Mouse (Mus musculus) cerebellum, adult 2 months (tissue): ENCODE data around the gene Ddc. TPM values are rescaled to one million over a fixed set of nuclear protein-coding genes. Genes with fewer than 3 reads are reported as not detected.

Source experiments
- DNase-seq, 2 experiments: peaks; one replicate each; pipeline ENCODE4 v3.0.0; 2021
- H3K27ac ChIP-seq: fragments of 200-500 bp; 2 replicates; pipeline ENCODE4 v1.5.1; 2012; ENCODE audit warnings: low read length, control low read depth, inconsistent platforms; ENCODE audit not compliant: insufficient read depth
- H3K27me3 ChIP-seq: fragments of 200-500 bp; 2 replicates; pipeline ENCODE4 v1.6.1; 2012; ENCODE audit warnings: inconsistent platforms, mild to moderate bottlenecking, low read length, moderate library complexity; ENCODE audit not compliant: control insufficient read depth, insufficient read depth
- H3K4me1 ChIP-seq: fragments of 200-500 bp; 2 replicates; pipeline ENCODE4 v1.6.1; 2011; ENCODE audit warnings: low read length; ENCODE audit not compliant: control insufficient read depth, insufficient read depth
- H3K4me3 ChIP-seq: fragments of 200-500 bp; replicated peaks from 2 replicates; pipeline ENCODE3; 2011; ENCODE audit warnings: mild to moderate bottlenecking, low read depth, low read length, control low read depth; ENCODE audit not compliant: insufficient read depth
- CTCF ChIP-seq: fragments of 200-500 bp; IDR thresholded peaks from 2 replicates; pipeline ENCODE4 v1.5.1; 2011; ENCODE audit warnings: low read depth, mild to moderate bottlenecking, control low read depth, low read length, moderate library complexity, borderline replicate concordance; ENCODE audit not compliant: insufficient read depth
- POLR2A ChIP-seq: fragments of 200-500 bp; IDR thresholded peaks from 2 replicates; pipeline ENCODE4 v1.6.1; 2011; ENCODE audit warnings: low read length, control low read depth, borderline replicate concordance; ENCODE audit not compliant: insufficient read depth
- WGBS: fragments of 180-500 bp; shearing (Covaris S2); methylation state at CpG from one replicate; pipeline ENCODE4 v1.1.7; 2018; 5-methylcytosine and 5-hydroxymethylcytosine counted together
- polyA plus RNA-seq: library from polyadenylated mRNA; depleted of rRNA; stranded (reverse); fragments of >200 nt; gene quantifications from 2 replicates; pipeline ENCODE4 v1.2.3, GENCODE M21; 2012

The Ddc gene
- polyA plus RNA-seq, 1 experiment = 13.1 TPM

- WGBS = 80% methylated on average over 5 of the region's 5 CpGs
- H3K27me3 ChIP-seq = no peaks in the 10 kb centered on the region
- no peak for DNase-seq
- no peak for TF ChIP-seq CTCF
- no peak for TF ChIP-seq POLR2A
- no peak overlapping the region for H3K27ac ChIP-seq
- no peak overlapping the region for H3K4me3 ChIP-seq
- H3K4me1 ChIP-seq = no peaks in the 10 kb centered on the region
Observed at GRCm38 (mm10) chr11:11871197-11871813, 26.6 kb downstream of the Ddc start.

- Histone ChIP-seq H3K27me3 (no peaks in the 10 kb centered on the region), H3K4me1 (no peaks in the 10 kb centered on the region), H3K27ac (no peak overlapping the region), H3K4me3 (no peak overlapping the region)
- WGBS = 10% methylated on average over 14 of the region's 14 CpGs
- DNase-seq = no peak
- TF ChIP-seq POLR2A (no peak), CTCF (no peak)
Observed at GRCm38 (mm10) chr11:11867971-11868481, 29.9 kb downstream of the Ddc start.

GRCm38 (mm10) chr11:11866696-11867095 is 31.2 kb downstream of the Ddc start:
- WGBS = 87% methylated on average over 5 of the region's 5 CpGs
- DNase-seq = no peak

GRCm38 (mm10) chr11:11865128-11865527 is 32.8 kb downstream of the Ddc start:
- DNase-seq = no peak
- no peak for TF ChIP-seq POLR2A
- TF ChIP-seq CTCF = no peak
- Histone ChIP-seq H3K4me3 (no peak overlapping the region), H3K4me1 (no peaks in the 10 kb centered on the region), H3K27me3 (no peaks in the 10 kb centered on the region), H3K27ac (no peak overlapping the region)
- 69% methylated on average over 2 of the region's 2 CpGs for WGBS

More at GRCm38 (mm10) chr11:11866696-11867095, 31.2 kb downstream of the Ddc start:
- no peaks in the 10 kb centered on the region for H3K4me1 ChIP-seq
- TF ChIP-seq POLR2A (no peak), CTCF (no peak)
- H3K27me3 ChIP-seq = no peaks in the 10 kb centered on the region
- H3K4me3 ChIP-seq = no peak overlapping the region
- H3K27ac ChIP-seq = no peak overlapping the region

DNA sequence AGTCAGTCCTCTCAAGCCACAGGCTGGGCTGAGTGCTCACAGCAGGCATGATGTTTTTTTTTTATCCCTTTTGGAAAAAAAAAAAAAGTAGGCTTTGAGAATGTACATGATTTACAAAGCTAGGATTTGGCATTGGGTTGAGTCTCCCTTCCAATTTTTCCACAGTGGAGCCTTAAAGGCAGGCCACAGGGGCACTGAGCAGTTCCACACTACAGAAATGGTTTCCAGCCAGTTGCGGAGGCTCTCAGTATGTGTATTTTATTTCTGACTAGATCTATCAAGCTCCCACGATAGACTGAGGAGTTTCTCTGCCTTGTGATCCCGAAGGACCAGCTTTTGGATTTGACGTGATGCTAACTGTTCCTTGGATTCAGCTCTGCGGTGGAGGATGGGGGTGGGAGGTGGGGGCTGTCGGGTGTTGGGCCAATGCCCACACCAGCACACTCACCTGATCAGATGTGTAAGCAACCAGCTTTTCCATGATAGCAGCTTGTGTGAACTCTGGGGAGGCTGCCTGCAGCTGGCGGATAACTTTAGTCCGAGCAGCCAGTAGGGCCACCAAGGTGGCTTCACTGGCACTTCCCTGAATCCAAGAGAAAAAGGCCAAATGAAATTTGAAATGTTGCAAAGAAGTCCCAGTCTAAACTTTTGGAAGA is 33.4 kb downstream of the Ddc start:
- H3K4me3 ChIP-seq = no peak overlapping the region
- no peaks in the 10 kb centered on the region for H3K4me1 ChIP-seq
- WGBS = 59% methylated on average over 8 of the region's 8 CpGs
- no peaks in the 10 kb centered on the region for H3K27me3 ChIP-seq
- TF ChIP-seq POLR2A (no peak), CTCF (no peak)
- no peak for DNase-seq
- no peak overlapping the region for H3K27ac ChIP-seq

GRCm38 (mm10) chr11:11862502-11862901 is 35.4 kb downstream of the Ddc start:
- no peaks in the 10 kb centered on the region for H3K27me3 ChIP-seq
- DNase-seq = no peak
- WGBS = 79% methylated on average over 1 of the region's 1 CpGs
- no peak overlapping the region for H3K27ac ChIP-seq
- H3K4me1 ChIP-seq = no peaks in the 10 kb centered on the region
- H3K4me3 ChIP-seq = no peak overlapping the region
- no peak for TF ChIP-seq CTCF
- TF ChIP-seq POLR2A = no peak

DNA sequence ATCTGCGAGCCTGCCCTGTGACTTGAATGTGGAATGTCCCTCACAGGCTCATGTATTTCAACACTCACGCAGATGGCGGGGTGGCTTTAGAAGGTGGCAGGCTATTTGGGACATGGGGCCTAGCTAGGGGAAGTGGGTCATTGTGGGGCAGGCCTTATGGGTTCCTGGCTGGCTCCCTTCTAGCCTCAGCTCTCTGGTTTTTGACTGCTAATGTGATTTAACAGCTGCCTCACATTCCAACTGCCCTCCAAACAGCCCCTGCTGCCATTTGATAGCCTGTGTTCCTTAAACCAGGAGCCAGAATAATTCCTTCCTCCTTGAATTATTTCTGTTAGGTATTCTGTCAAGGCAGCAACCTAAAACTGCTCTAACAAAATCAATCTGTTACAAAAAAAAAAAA is 41.0 kb downstream of the Ddc start:
- 92% methylated on average over 3 of the region's 3 CpGs for WGBS
- DNase-seq = no peak
- TF ChIP-seq CTCF (no peak), POLR2A (no peak)
- no peaks in the 10 kb centered on the region for H3K4me1 ChIP-seq
- H3K27me3 ChIP-seq = no peaks in the 10 kb centered on the region
- H3K4me3 ChIP-seq = no peak overlapping the region
- no peak overlapping the region for H3K27ac ChIP-seq

- H3K4me3 ChIP-seq = no peak overlapping the region
- DNase-seq = no peak
- no peak overlapping the region for H3K27ac ChIP-seq
- no peaks in the 10 kb centered on the region for H3K27me3 ChIP-seq
- TF ChIP-seq CTCF = no peak
- TF ChIP-seq POLR2A = no peak
- H3K4me1 ChIP-seq = no peaks in the 10 kb centered on the region
- 27% methylated on average over 11 of the region's 11 CpGs for WGBS
Observed at GRCm38 (mm10) chr11:11855685-11856131, 42.2 kb downstream of the Ddc start.
